Comparison of ENCODE assay signal across 8 mouse cellular contexts in the genomic region with DNA sequence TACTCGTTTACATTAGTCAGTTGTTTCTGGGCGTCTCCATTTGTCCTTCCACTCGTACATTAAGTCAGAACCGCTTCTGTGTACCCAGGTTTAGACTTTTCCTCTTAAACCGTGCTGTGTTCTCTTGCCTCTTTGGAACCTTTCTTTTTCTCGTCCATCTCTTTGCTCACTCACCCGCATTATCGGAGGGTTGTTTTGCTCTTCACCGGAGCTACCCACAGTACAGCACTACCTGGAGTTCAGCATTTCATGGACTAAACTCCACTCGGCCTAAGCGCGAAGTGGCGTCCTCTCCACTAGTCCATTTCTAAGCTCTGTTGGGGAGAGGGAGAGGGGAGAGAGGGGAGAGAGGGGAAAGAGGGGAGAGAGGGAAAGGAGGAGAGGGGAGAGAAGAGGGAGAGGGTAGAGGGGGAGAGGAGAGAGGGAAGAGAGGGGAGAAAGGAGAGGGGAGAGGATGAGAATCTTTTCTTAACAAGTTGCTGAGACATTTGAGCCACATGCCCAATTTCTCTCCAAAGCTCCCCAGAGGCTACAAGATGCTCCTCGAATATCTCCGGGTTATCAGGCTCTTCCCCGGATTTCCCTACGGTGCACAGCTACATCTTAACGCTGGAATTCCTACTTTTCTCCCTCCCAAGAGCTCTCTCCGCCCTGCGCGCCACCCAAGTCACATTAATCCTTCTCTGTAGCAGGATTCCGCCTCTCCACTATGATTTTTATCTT. TPM values are rescaled to one million over a fixed set of nuclear protein-coding genes. Genes with fewer than 3 reads are reported as not detected.
DNase-seq lines count a peak whose midpoint lies in the region; ATAC-seq lines count a peak whose summit lies in the region.

No protein-coding gene starts in this region.

- WGBS in forebrain, embryonic 15.5 days: under 1% methylated on average over 22 of the region's 22 CpGs
- under 1% methylated on average over 22 of the region's 22 CpGs for WGBS in liver, embryonic 15.5 days (ENCODE audit: insufficient replicate concordance)

- H3K4me1 ChIP-seq in megakaryocyte, embryonic 14.5 days: peaks cover 34% of the 10 kb centered on the region
- H3K4me1 ChIP-seq in forebrain, embryonic 15.5 days: peaks cover 7% of the 10 kb centered on the region; the same call in 1 of the 2 replicates
- peaks cover 29% of the 10 kb centered on the region for H3K4me1 ChIP-seq in liver, embryonic 15.5 days (replicated peaks)

- peak; percentile 58 for DNase-seq in yolk sac, embryonic 10.5 days (ENCODE audit: low spot score)
- DNase-seq in spleen, postnatal 4 days (ENCODE audit: low spot score in 2 of 2): no peak
- DNase-seq in urinary bladder, adult 2 months (ENCODE audit: low spot score): no peak

- H3K36me3 ChIP-seq in megakaryocyte, embryonic 14.5 days (replicated peaks; ENCODE audit: low read length): no peaks in the 10 kb centered on the region
- H3K36me3 ChIP-seq in forebrain, embryonic 15.5 days: no peaks in the 10 kb centered on the region
- H3K36me3 ChIP-seq in liver, embryonic 15.5 days (replicated peaks): no peaks in the 10 kb centered on the region

- H3K4me3 ChIP-seq in megakaryocyte, embryonic 14.5 days (replicated peaks): peak overlapping the region; percentile 90
- peak overlapping the region; percentile 40 for H3K4me3 ChIP-seq in forebrain, embryonic 15.5 days
- peak overlapping the region; percentile 53 for H3K4me3 ChIP-seq in liver, embryonic 15.5 days (replicated peaks)

- H3K27me3 ChIP-seq in megakaryocyte, embryonic 14.5 days (replicated peaks): peaks cover 21% of the 10 kb centered on the region
- H3K27me3 ChIP-seq in forebrain, embryonic 15.5 days: peaks cover 7% of the 10 kb centered on the region
- H3K27me3 ChIP-seq in liver, embryonic 15.5 days: peaks cover 22% of the 10 kb centered on the region; the same call in 1 of the 2 replicates

- peak overlapping the region; percentile 44 for H3K4me2 ChIP-seq in forebrain, embryonic 15.5 days (replicated peaks)
- peak overlapping the region; percentile 75 for H3K4me2 ChIP-seq in liver, embryonic 15.5 days

- peak overlapping the region; percentile 34 for H3K9ac ChIP-seq in forebrain, embryonic 15.5 days (replicated peaks)
- peak overlapping the region; percentile 47 for H3K9ac ChIP-seq in liver, embryonic 15.5 days

- ATAC-seq in megakaryocyte, adult 5-6 weeks (ENCODE audit: poor library complexity, severe bottlenecking): no peak
- ATAC-seq in forebrain, embryonic 15.5 days (replicated peaks): peak; percentile 63
- ATAC-seq in liver, embryonic 15.5 days (ENCODE audit: insufficient read depth): no peak; the same call in 1 of the 2 replicates
- no peak for ATAC-seq in erythroid progenitor cell, adult 5-6 weeks (replicated peaks; ENCODE audit: low FRiP score, poor library complexity, severe bottlenecking)

- H3K9me3 ChIP-seq in megakaryocyte, embryonic 14.5 days: peaks cover 8% of the 10 kb centered on the region
- H3K9me3 ChIP-seq in forebrain, embryonic 15.5 days: no peaks in the 10 kb centered on the region
- no peaks in the 10 kb centered on the region for H3K9me3 ChIP-seq in liver, embryonic 15.5 days (replicated peaks)

- no peak overlapping the region for H3K27ac ChIP-seq in forebrain, embryonic 15.5 days (replicated peaks)
- 0 out of 2 replicates have a peak overlapping the region, but pooled peaks have one; percentile 3 for H3K27ac ChIP-seq in liver, embryonic 15.5 days (replicated peaks)

RNA-seq across cellular contexts. Expression of a gene that starts 52.5 kb away (rescaled TPM):
- polyA plus RNA-seq in megakaryocyte, embryonic 14.5 days (2012; ENCODE audit: insufficient read depth, low replicate concordance): not detected in 2 replicates
- total RNA-seq in megakaryocyte, adult 5-6 weeks (2015): not detected in 2 replicates
- total RNA-seq in megakaryocyte, adult 5-6 weeks (2017): not detected in 2 replicates
- not detected in 2 replicates for polyA plus RNA-seq in forebrain, embryonic 15.5 days (2015; fragmentation: Nextera tagmentation; extraction: Ambion mirVana)
- not detected in 2 replicates for polyA plus RNA-seq in liver, embryonic 15.5 days (2015; fragmentation: Nextera tagmentation; extraction: Ambion mirVana)
- total RNA-seq in erythroid progenitor cell, adult 5-6 weeks (2015; ENCODE audit: low replicate concordance): not detected in 2 replicates
- not detected in 2 replicates for total RNA-seq in erythroid progenitor cell, adult 5-6 weeks (2017; ENCODE audit: low replicate concordance)
- polyA plus RNA-seq in urinary bladder, adult 2 months (2012; rRNA removed): not detected in 2 replicates

Comparison
In these comparisons a context has a peak if more than half of its experiments do, and no peak if none do; other contexts are left out.
1. H3K4me3 ChIP-seq: peak in every context shown above with its lines; median percentile 90 in megakaryocyte, embryonic 14.5 days; 53 in liver, embryonic 15.5 days; 40 in forebrain, embryonic 15.5 days.